Mouse (Mus musculus): ENCODE data around the gene Ntn3.

Gene Ntn3

GRCm38 (mm10) chr17:24209043-24209915 is at the start of gene Ntn3:
Gene Ntn3, minus strand, starts transcription at chr17:24209531.
- peak; percentile 86 for DNase-seq (ENCODE audit: low spot score)

- DNase-seq (ENCODE audit: low spot score), result no peak
Observed at GRCm38 (mm10) chr17:24258981-24259380, 49.6 kb upstream of the Ntn3 start.

- no peak for DNase-seq (ENCODE audit: low spot score)
Observed at GRCm38 (mm10) chr17:24252329-24252728, 43.0 kb upstream of the Ntn3 start.

- DNase-seq (ENCODE audit: low spot score), result peak; percentile 99
Observed at GRCm38 (mm10) chr17:24251320-24252069, 42.2 kb upstream of the Ntn3 start, which contains the start of gene Ccnf. Gene Ccnf, minus strand, starts transcription at chr17:24251484.

GRCm38 (mm10) chr17:24250988-24251319 is 41.6 kb upstream of the Ntn3 start:
- no peak for DNase-seq (ENCODE audit: low spot score)

- peak; percentile 22 for DNase-seq (ENCODE audit: low spot score)
Observed at GRCm38 (mm10) chr17:24248641-24249040, 39.3 kb upstream of the Ntn3 start.

- no peak for DNase-seq (ENCODE audit: low spot score)
Observed at GRCm38 (mm10) chr17:24244061-24244460, 34.7 kb upstream of the Ntn3 start.

- peak; percentile 45 for DNase-seq (ENCODE audit: low spot score)
Observed at GRCm38 (mm10) chr17:24243311-24243969, 34.1 kb upstream of the Ntn3 start.

- no peak for DNase-seq (ENCODE audit: low spot score)
Observed at GRCm38 (mm10) chr17:24236921-24237320, 27.6 kb upstream of the Ntn3 start.

- DNase-seq (ENCODE audit: low spot score), result no peak
Observed at GRCm38 (mm10) chr17:24236479-24236878, 27.1 kb upstream of the Ntn3 start.

- no peak for DNase-seq (ENCODE audit: low spot score)
Observed at GRCm38 (mm10) chr17:24227941-24228340, 18.6 kb upstream of the Ntn3 start.

- DNase-seq (ENCODE audit: low spot score), result no peak
Observed at GRCm38 (mm10) chr17:24226721-24227120, 17.4 kb upstream of the Ntn3 start.

GRCm38 (mm10) chr17:24225851-24226250 is 16.5 kb upstream of the Ntn3 start:
- no peak for DNase-seq (ENCODE audit: low spot score)

GRCm38 (mm10) chr17:24224741-24225140 is 15.4 kb upstream of the Ntn3 start:
- DNase-seq (ENCODE audit: low spot score), result no peak

- no peak for DNase-seq (ENCODE audit: low spot score)
Observed at GRCm38 (mm10) chr17:24223513-24223912, 14.2 kb upstream of the Ntn3 start.

GRCm38 (mm10) chr17:24222653-24223052 is 13.3 kb upstream of the Ntn3 start:
- DNase-seq (ENCODE audit: low spot score), result no peak

- DNase-seq (ENCODE audit: low spot score), result peak; percentile 97
Observed at GRCm38 (mm10) chr17:24220435-24221411, 11.4 kb upstream of the Ntn3 start, which contains the start of gene Tedc2. Gene Tedc2, minus strand, starts transcription at chr17:24220851.

- DNase-seq (ENCODE audit: low spot score), result peak; percentile 46
Observed at GRCm38 (mm10) chr17:24216836-24217235, 7.5 kb upstream of the Ntn3 start.

- no peak for DNase-seq (ENCODE audit: low spot score)
Observed at GRCm38 (mm10) chr17:24213186-24213585, 3.9 kb upstream of the Ntn3 start.

GRCm38 (mm10) chr17:24212441-24213018 is 3.2 kb upstream of the Ntn3 start:
- DNase-seq (ENCODE audit: low spot score), result peak; percentile 14
